Mouse (Mus musculus) c-Kit-positive CD71-negative TER-119-negative erythroid progenitor cells, embryonic 14.5 days (primary cell): ENCODE results near the gene Gm6096.

ENCODE experiments used
- DNase-seq: peaks from one replicate; pipeline ENCODE4 v3.0.0-alpha.2; 2013; ENCODE audit warnings: low read depth

The Gm6096 gene

GRCm38 (mm10) chr7:34235602-34236001 lies 15.2 kb upstream of the Gm6096 start:
- no peak for DNase-seq

DNA sequence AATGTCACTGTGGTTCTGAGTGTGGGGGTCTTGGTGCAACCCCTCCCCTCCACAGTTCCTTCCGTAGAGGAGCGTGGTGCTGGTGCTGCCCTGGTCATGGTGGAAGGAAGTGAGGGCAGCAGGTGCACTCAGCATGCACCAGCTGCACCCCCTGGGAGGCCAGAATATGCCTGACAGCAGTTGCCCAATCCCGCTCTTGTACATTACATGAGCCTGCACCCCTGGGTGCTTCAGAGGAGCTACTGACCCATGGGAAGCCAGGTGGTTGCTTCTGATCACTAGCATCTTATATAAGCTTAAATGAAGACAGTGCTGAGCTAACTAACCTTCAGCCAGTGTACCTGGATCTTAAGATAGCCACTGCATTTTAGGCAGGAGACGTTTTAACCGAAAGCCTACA lies 12.8 kb upstream of the Gm6096 start:
- no peak for DNase-seq

- no peak for DNase-seq
Observed at GRCm38 (mm10) chr7:34242176-34242575, 8.7 kb upstream of the Gm6096 start.

DNA sequence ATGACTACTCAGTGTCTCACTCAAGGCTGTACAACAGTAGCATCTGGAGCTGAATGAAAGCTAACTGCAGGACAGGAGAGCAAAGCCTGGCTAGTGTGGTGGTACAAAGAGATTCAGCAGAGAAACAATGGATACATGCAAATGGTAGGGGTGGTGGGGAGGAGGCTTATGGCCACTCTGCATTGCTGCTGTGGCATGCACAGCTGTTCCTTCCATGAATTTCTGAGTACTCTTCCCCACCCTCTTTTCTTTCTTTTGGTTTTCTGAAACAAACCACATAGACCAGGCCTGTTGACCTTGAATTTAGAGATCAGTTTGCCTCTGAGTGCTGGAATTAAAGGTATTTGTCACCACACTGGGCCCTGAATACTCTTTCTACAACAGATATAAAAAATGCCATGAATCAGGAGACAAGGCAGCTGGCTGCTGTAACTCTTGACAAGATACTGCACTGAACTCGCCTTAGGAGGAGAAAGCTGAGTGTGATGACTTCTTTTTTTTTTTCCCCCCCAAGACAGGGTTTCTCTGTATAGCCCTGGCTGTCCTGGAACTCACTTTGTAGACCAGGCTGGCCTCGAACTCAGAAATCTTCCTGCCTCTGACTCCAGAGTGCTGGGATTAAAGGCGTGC lies 3.9 kb upstream of the Gm6096 start:
- no peak for DNase-seq

DNA sequence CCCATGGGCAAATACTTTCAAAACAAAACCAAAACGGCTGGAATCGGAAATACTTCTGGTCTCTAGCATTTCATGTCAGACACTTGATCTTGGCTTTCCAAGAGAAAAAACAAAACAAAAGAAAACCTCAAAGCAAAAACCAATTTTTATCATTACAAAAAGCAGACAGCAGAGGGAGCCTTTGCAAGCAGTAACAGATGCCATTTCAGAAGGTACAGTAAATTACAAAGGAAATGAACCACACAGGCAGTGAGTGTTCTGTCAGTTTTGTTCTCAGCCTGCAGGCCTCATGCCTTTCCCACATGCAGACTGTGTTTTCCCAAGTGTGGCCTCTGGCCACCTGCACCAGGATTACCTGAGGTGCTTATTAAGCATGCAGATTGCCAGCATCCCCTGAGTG lies 1.2 kb downstream of the Gm6096 start:
- DNase-seq: no peak

DNA sequence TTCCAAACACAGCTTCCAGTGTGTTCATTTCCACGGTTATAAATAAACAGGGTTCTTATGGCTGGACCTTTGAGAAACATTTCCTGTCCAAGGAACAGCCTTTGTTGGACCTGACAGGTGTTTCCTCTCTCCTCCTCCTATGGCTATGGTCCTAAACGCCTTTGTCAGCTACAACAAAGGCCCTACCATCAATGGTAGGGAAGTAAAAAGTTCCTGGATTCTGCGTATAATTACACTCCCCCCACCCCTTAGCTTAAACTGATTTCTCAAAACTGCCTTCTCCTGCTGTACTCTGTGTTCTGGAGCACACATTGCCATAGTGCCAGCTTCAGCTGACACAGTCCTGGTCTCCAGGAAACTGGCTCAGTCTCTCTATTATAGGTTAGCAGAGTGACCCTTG lies 4.3 kb downstream of the Gm6096 start:
- no peak for DNase-seq

GRCm38 (mm10) chr7:34255916-34256315 lies 5.1 kb downstream of the Gm6096 start:
- no peak for DNase-seq

GRCm38 (mm10) chr7:34257279-34257678 lies 6.4 kb downstream of the Gm6096 start:
- no peak for DNase-seq

DNA sequence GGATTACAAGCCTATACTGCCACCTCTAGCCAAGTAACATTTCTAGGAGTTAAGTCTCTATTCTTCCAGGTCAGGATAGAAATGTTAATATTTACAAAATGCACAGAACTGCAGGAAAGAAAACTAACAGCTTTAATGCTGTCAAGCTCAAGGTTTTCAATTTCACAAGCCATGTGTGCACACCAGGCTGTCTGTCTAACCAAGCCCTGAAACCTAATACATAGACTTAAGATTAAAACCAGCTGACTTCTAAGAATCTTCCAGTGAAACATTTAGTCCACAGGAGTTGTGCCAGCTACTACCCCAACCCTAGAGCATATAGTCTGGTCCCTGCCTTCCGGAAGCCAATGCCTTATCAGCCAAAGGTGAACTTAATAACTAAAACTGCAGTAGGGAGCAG lies 7.6 kb downstream of the Gm6096 start:
- no peak for DNase-seq

DNA sequence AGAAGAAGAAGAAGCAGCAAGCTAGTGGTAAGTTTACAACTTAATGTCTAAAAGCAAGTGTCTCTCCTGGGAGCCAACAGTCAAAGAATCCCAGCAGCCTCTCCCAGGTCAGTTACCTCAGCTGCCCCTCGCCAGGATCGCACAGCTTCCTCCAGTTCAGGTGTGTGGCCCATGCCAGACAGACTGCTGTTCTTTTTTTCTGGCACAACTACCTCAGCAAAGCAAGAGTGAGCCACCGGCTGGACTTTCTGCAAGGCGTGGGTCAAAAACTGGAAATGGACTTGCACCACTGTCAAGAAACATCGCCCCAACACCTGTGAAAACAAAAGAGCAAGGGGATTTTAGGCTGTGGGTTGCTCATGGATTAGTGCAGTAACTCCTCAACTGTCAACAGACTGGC lies 12.6 kb downstream of the Gm6096 start:
- no peak for DNase-seq

DNA sequence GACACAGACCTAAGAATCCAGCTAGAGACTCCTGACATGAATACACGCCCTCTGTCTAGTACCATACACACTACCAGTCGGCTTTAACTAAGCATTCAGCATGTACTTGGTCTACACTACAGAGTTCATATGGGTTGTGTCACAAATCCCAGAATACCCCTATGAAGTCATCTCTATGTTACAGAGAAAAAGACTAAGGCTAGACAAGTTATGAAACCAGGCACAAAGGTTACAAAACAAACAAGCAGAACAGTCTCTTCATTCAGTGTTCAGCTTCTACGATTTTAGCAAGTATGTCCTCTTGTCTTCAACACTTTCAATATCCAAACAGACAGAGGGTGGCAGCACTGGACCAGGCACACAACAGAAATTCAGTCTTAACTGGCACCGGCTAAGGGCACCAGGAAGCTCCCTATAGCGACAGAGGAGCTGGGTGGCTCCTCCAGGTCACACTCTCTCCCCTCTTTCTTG lies 15.1 kb downstream of the Gm6096 start:
- DNase-seq: peak; percentile 46

DNA sequence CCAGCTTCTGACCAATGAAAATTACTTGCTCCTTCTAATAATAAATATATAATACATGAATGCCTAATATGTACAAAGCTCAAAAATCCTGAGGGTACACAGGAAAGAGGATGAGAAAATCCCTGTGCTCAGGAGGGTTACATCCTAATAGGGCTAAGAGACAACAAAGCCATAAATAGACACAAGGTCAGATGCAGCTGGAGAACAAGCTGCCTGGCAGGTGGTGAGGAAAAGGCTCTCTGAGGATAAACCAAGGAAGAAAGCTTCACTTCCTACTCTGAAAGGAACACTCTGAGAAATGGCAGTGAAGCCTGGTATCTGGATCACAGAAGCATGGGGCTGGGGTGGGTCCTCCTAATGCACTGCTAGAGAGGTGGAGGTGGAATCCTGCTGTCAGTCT lies 15.6 kb downstream of the Gm6096 start:
- DNase-seq: no peak

DNA sequence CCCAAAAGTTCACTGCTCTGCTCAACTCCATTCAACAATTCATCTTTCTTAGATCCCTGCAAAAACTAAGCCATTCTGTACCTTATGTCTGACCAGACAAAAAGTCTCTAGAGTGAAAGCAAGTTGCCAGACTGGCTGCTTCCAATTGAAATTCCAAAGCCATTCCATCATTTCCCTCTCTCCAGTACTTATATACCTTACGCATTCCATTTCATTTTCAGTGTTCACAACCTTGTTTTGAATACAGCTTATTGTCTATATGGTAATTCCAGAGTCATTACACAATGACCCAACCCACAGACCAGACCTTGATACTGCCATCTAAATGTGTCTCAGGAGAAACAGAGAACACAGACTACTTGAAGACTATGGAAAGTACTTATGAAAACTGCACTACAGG lies 17.6 kb downstream of the Gm6096 start:
- DNase-seq: no peak

- no peak for DNase-seq
Observed at GRCm38 (mm10) chr7:34272465-34272864, 21.6 kb downstream of the Gm6096 start.

DNA sequence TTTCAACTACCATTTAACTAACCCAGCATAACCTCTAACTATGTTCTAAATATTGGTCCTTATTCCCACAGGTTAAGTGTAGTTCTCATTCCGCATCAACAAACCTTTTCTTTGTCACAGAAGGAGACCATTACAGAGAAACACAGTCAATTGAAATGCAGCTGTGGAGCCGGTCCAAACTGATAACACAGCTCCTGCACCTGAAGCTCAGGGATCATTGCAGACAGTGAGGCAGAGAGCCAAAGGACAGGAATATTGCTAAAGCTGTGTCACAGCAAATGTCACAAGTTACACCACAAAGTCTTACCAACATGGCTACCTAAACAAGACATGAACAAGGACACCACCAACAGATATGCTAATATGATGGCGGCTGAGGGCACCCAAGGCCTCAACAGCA lies 25.2 kb downstream of the Gm6096 start:
- DNase-seq: no peak

GRCm38 (mm10) chr7:34277656-34278055 lies 26.8 kb downstream of the Gm6096 start:
- DNase-seq: no peak

DNA sequence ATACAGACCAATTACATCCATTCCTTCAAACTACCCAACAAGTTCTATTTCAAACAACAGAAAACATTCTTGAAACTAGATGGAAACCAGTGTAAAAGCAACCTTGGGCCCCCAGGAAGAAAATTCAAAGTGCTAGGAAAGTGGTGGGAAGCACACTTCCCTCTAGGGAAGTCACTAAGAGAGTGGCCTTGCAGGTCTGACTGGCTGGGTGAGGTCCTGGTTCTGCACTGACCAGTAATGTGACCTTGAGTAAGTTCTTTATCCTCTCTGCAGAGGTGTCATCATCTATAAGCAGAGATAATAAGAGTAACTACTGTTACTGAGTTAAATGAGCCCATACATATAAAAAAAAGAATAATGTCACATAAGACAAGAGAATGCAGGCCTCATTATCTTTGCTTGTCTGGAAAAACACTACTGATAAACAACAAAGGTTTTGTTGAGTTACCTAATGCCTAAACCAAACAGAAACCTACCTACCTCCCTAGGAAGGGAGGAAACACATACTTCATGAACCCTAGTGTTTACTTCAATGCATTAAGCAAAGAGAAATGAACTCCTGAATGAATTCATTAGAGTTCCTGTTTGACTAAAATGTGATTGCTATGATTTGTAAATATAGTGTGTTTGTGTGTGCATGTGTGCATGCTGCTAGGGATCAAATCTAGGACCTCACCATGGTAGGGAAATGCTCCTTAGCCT lies 39.8 kb downstream of the Gm6096 start:
- no peak for DNase-seq

DNA sequence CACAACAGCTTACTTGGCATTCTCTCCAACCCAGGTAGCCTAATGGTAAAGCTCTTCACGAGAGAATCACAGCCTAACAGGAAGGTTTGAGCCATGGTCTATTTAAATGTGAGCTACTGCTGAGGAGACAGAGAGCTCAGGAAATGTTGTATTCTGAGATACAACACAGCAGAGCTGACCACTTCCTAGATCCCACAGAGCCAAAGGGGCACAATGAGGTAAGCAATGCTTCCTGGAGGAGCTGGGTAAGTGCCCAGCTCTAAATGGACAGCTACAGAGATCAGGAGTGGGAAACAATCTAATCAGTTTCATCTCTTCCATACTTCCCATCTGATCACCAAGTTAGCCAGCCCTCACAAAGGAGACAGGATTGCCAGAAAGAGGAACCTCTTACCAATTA lies 40.4 kb downstream of the Gm6096 start:
- no peak for DNase-seq

DNA sequence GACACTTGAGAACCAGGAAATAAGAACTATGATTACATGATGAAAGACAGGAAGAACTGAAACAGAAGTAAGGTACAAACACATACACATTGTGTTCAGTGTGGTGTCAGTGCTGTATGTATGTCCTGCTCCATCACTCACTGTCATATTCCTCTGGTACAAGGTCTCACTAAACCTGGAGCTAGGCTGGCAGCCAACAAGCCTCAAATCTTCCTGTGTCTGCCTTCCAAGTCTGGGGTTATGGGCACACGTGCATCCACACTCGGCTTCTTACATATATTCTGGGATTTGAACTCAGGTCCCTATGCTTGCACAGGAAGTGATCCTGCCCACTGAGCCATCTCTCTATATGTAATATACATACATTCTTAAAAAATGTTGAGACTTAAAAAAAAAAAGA lies 41.8 kb downstream of the Gm6096 start:
- DNase-seq: no peak

DNA sequence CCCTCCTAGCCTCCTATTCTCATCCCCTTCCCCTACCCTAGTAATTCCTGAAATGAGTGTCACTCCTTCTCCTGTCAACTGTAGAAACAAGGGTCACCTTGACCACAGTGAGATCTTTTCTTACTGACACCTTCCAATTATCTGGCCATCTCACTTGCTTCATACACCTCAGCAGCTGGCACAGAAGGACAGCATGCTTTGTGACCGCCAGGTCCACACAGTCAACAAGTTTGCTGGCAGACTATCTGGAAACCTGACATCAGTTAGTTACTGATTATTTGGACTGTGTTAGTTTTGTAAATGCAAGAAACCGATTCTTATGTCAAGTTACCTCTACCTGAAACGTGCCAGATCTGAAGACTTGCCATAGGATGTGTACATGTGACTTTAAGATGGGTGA lies 45.3 kb downstream of the Gm6096 start:
- DNase-seq: no peak

- DNase-seq: no peak
Observed at GRCm38 (mm10) chr7:34298818-34299217, 48.0 kb downstream of the Gm6096 start.
